Mouse (Mus musculus) forebrain, postnatal 0 days (tissue): Measurements from ENCODE around the gene Fam155a. TPM values are rescaled to one million over a fixed set of nuclear protein-coding genes. Genes with fewer than 3 reads are reported as not detected.

Source experiments
- ATAC-seq: fragments of 200-750 bp; cut with Nextera tagmentation; 2 replicates; pipeline ENCODE4 v1.8.0; 2017; ENCODE audit warnings: mild to moderate bottlenecking, moderate library complexity
- DNase-seq: peaks from one replicate; pipeline ENCODE4 v3.0.0-alpha.2; 2015
- H3K27ac ChIP-seq: fragments of 300-500 bp; sonication (generic); 2 replicates; pipeline ENCODE4 v1.5.1; 2014; ENCODE audit warnings: low read depth, mild to moderate bottlenecking, antibody characterized with exemption, low read length, moderate library complexity, mixed read lengths
- H3K27me3 ChIP-seq: fragments of 300-500 bp; sonication (generic); 2 replicates; pipeline ENCODE4 v1.6.1; 2014; ENCODE audit warnings: mild to moderate bottlenecking, low read length, mixed read lengths; ENCODE audit not compliant: insufficient read depth
- H3K36me3 ChIP-seq: fragments of 300-500 bp; sonication (generic); 2 replicates; pipeline ENCODE4 v1.6.1; 2014; ENCODE audit warnings: mild to moderate bottlenecking, moderate library complexity; ENCODE audit not compliant: insufficient read depth
- H3K4me1 ChIP-seq: fragments of 300-500 bp; sonication (generic); 2 replicates; pipeline ENCODE4 v1.6.1; 2014; ENCODE audit warnings: antibody characterized with exemption; ENCODE audit not compliant: insufficient read depth
- H3K4me2 ChIP-seq: fragments of 300-500 bp; sonication (generic); 2 replicates; pipeline ENCODE4 v1.6.1; 2014; ENCODE audit warnings: low read depth, mild to moderate bottlenecking, moderate library complexity
- H3K4me3 ChIP-seq: fragments of 300-500 bp; sonication (generic); 2 replicates; pipeline ENCODE4 v1.5.1; 2014; ENCODE audit warnings: low read depth, low read length, mixed read lengths
- H3K9ac ChIP-seq: fragments of 300-500 bp; sonication (generic); 2 replicates; pipeline ENCODE4 v1.6.1; 2014; ENCODE audit warnings: mild to moderate bottlenecking
- H3K9me3 ChIP-seq: fragments of 300-500 bp; sonication (generic); 2 replicates; pipeline ENCODE4 v1.6.1; 2016; ENCODE audit warnings: low read length
- CTCF ChIP-seq: sonication (generic); IDR thresholded peaks from 2 replicates; pipeline ENCODE4 v1.5.1; 2016; ENCODE audit warnings: antibody characterized with exemption, control low read depth, low read depth
- WGBS: fragments of 180-500 bp; shearing (Covaris S2); extraction: QIAGEN DNeasy Blood & Tissue Kit; methylation state at CpG from one replicate; pipeline ENCODE4 v1.1.7; 2014; 5-methylcytosine and 5-hydroxymethylcytosine counted together
- polyA plus RNA-seq: library from polyadenylated mRNA; unstranded; fragments of >200 nt; fragmentation: Nextera tagmentation; extraction: Ambion mirVana; gene quantifications from 2 replicates; pipeline ENCODE4 v1.2.1, GENCODE M21; 2015
- total RNA-seq: library from RNA; depleted of rRNA; stranded (reverse); fragments of >200 nt; gene quantifications from 2 replicates; pipeline ENCODE4 v1.2.3, GENCODE M21; 2014

Gene Fam155a
- total and polyA plus RNA-seq, 2 experiments from 2014 or later: 29.0 to 105 TPM

GRCm38 (mm10) chr8:9547558-9547954, 223.4 kb downstream of the Fam155a start:
- H3K27ac ChIP-seq: no peak overlapping the region
- ATAC-seq (no peak), DNase-seq (no peak)
- H3K4me3 ChIP-seq: no peak overlapping the region
- no peaks in the 10 kb centered on the region for H3K36me3 ChIP-seq
- no peaks in the 10 kb centered on the region for H3K27me3 ChIP-seq
- no peak overlapping the region for H3K9ac ChIP-seq
- TF ChIP-seq CTCF: no peak
- no peak overlapping the region for H3K4me2 ChIP-seq
- WGBS: 33% methylated on average over 2 of the region's 2 CpGs
- H3K9me3 ChIP-seq: no peaks in the 10 kb centered on the region
- H3K4me1 ChIP-seq: no peaks in the 10 kb centered on the region

GRCm38 (mm10) chr8:9546919-9547557, 223.9 kb downstream of the Fam155a start:
- Histone ChIP-seq H3K27ac (no peak overlapping the region), H3K9me3 (no peaks in the 10 kb centered on the region), H3K9ac (no peak overlapping the region), H3K4me2 (no peak overlapping the region), H3K4me3 (no peak overlapping the region), H3K27me3 (no peaks in the 10 kb centered on the region), H3K4me1 (no peaks in the 10 kb centered on the region), H3K36me3 (no peaks in the 10 kb centered on the region)
- no peak for TF ChIP-seq CTCF
- no peak for DNase-seq
- ATAC-seq: peak; percentile 56; the same call in 1 of the 2 replicates
- 64% methylated on average over 6 of the region's 6 CpGs for WGBS

- DNase-seq (no peak), ATAC-seq (no peak)
- Histone ChIP-seq H3K27me3 (no peaks in the 10 kb centered on the region), H3K4me2 (no peak overlapping the region), H3K9ac (no peak overlapping the region), H3K4me3 (no peak overlapping the region), H3K4me1 (no peaks in the 10 kb centered on the region), H3K36me3 (no peaks in the 10 kb centered on the region), H3K9me3 (no peaks in the 10 kb centered on the region), H3K27ac (no peak overlapping the region)
- 82% methylated on average over 6 of the region's 6 CpGs for WGBS
- no peak for TF ChIP-seq CTCF
Measured at GRCm38 (mm10) chr8:9546429-9546828, 224.5 kb downstream of the Fam155a start.

- WGBS: 67% methylated on average over 2 of the region's 2 CpGs
Measured at GRCm38 (mm10) chr8:9545665-9546064, 225.3 kb downstream of the Fam155a start.

GRCm38 (mm10) chr8:9535730-9536372, 235.1 kb downstream of the Fam155a start:
- Histone ChIP-seq H3K9ac (no peak overlapping the region), H3K9me3 (no peaks in the 10 kb centered on the region), H3K36me3 (no peaks in the 10 kb centered on the region), H3K4me2 (no peak overlapping the region), H3K4me3 (no peak overlapping the region), H3K27me3 (no peaks in the 10 kb centered on the region), H3K27ac (no peak overlapping the region), H3K4me1 (no peaks in the 10 kb centered on the region)
- no peak for ATAC-seq
- no peak for TF ChIP-seq CTCF
- DNase-seq: no peak
- WGBS: 82% methylated on average over 5 of the region's 5 CpGs

More at GRCm38 (mm10) chr8:9545665-9546064, 225.3 kb downstream of the Fam155a start:
- no peak overlapping the region for H3K4me2 ChIP-seq
- H3K4me1 ChIP-seq: no peaks in the 10 kb centered on the region
- no peak overlapping the region for H3K27ac ChIP-seq
- DNase-seq: no peak
- ATAC-seq: no peak
- H3K9me3 ChIP-seq: no peaks in the 10 kb centered on the region
- H3K27me3 ChIP-seq: no peaks in the 10 kb centered on the region
- H3K9ac ChIP-seq: no peak overlapping the region
- H3K36me3 ChIP-seq: no peaks in the 10 kb centered on the region
- H3K4me3 ChIP-seq: no peak overlapping the region
- TF ChIP-seq CTCF: no peak

- Histone ChIP-seq H3K9ac (no peak overlapping the region), H3K4me2 (no peak overlapping the region), H3K4me1 (no peaks in the 10 kb centered on the region; the same call in 1 of the 2 replicates), H3K4me3 (no peak overlapping the region), H3K9me3 (no peaks in the 10 kb centered on the region), H3K27ac (no peak overlapping the region), H3K27me3 (no peaks in the 10 kb centered on the region), H3K36me3 (no peaks in the 10 kb centered on the region)
- ATAC-seq (peak; percentile 42), DNase-seq (no peak)
- TF ChIP-seq CTCF: no peak
- WGBS: 62% methylated on average over 3 of the region's 3 CpGs
Measured at GRCm38 (mm10) chr8:9526515-9526914, 244.4 kb downstream of the Fam155a start.

- no peak for DNase-seq
- no peak for TF ChIP-seq CTCF
- no peak overlapping the region for H3K27ac ChIP-seq
Measured at GRCm38 (mm10) chr8:9521577-9521976, 249.4 kb downstream of the Fam155a start.

More at GRCm38 (mm10) chr8:9521577-9521976, 249.4 kb downstream of the Fam155a start:
- ATAC-seq: no peak
- Histone ChIP-seq H3K4me2 (no peak overlapping the region), H3K9ac (no peak overlapping the region), H3K4me3 (no peak overlapping the region), H3K27me3 (no peaks in the 10 kb centered on the region), H3K9me3 (no peaks in the 10 kb centered on the region), H3K36me3 (no peaks in the 10 kb centered on the region), H3K4me1 (no peaks in the 10 kb centered on the region; the same call in 1 of the 2 replicates)
- 89% methylated on average over 2 of the region's 2 CpGs for whole genome bisulfite sequencing
